Mouse (Mus musculus): Measurements from ENCODE around the gene Fbxo3. TPM values are rescaled to one million over a fixed set of nuclear protein-coding genes. Genes with fewer than 3 reads are reported as not detected.
"Not testable (repeated sequence)": the region's sequence is repeated elsewhere in the genome, so short reads cannot be mapped to it uniquely, and the experiment has no call there.

The Fbxo3 gene
- polyA plus RNA-seq, 1 experiment from 2014 or later = 61.0 TPM

GRCm38 (mm10) chr2:104099231-104099585 lies 71.7 kb downstream of the Fbxo3 start:
- no peak for ATAC-seq (ENCODE audit: low read depth)
- Histone ChIP-seq H3K4me1 (replicated peaks) (peaks cover 10% of the 10 kb centered on the region), H3K4me2 (no peak overlapping the region), H3K36me3 (no peaks in the 10 kb centered on the region), H3K27ac (replicated peaks) (no peak overlapping the region), H3K9me3 (no peaks in the 10 kb centered on the region), H3K27me3 (no peaks in the 10 kb centered on the region), H3K9ac (no peak overlapping the region), H3K4me3 (no peak overlapping the region)
- 96% methylated on average over 2 of the region's 2 CpGs for WGBS

DNA sequence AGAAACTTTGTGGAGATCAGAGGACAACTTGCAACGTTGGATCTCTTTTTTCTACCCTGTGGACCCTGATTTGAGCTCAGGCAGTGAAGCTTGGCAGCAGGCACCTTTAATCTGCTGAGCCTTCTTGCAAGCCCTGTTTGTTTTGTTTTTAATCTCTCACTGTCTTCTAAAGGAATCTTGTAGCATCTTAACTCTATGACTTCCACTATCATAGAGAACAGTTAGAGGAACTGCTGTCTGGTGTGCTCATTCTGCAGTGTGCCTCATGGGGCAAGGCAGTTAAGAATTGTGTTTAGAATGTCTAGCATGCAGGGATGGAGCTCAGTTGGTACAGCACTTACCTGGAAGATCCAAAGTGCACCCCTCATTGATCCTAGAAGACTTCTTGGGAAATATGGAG lies 72.4 kb downstream of the Fbxo3 start:
- H3K36me3 ChIP-seq = no peaks in the 10 kb centered on the region
- no peak for ATAC-seq (ENCODE audit: low read depth)
- H3K4me1 ChIP-seq (replicated peaks) = peaks cover 10% of the 10 kb centered on the region
- H3K9me3 ChIP-seq = no peaks in the 10 kb centered on the region
- H3K9ac ChIP-seq = no peak overlapping the region
- no peak overlapping the region for H3K27ac ChIP-seq (replicated peaks)
- no peaks in the 10 kb centered on the region for H3K27me3 ChIP-seq
- 65% methylated on average over 1 of the region's 1 CpGs for WGBS
- H3K4me2 ChIP-seq = no peak overlapping the region
- no peak overlapping the region for H3K4me3 ChIP-seq

- no peak for ATAC-seq (ENCODE audit: low read depth)
- WGBS = 87% methylated on average over 6 of the region's 6 CpGs
- Histone ChIP-seq H3K36me3 (no peaks in the 10 kb centered on the region), H3K4me2 (no peak overlapping the region), H3K9ac (no peak overlapping the region), H3K27me3 (no peaks in the 10 kb centered on the region), H3K9me3 (no peaks in the 10 kb centered on the region), H3K27ac (replicated peaks) (no peak overlapping the region), H3K4me1 (replicated peaks) (no peaks in the 10 kb centered on the region), H3K4me3 (no peak overlapping the region)
Measured at GRCm38 (mm10) chr2:104104800-104105199, 77.3 kb downstream of the Fbxo3 start.

DNA sequence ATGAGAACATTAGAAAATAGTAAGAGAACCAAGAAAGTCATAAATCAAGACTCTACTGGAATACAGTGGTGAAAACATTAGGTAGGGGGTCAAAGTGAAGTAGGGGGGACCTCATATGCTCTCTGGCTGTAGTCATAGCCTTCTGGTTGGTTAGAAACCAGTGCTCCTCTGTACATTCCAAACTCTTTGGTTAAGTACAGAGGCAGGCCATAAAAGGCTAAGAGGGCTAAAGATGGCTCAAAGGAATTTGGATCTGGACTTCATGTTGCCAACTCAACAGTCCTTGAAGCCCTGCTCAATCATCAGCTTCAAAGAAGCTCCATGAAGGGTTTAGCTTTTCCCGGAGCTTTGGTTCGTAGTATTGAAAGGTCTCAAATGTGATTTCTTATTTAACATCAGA lies 81.5 kb downstream of the Fbxo3 start:
- H3K9me3 ChIP-seq; H3K4me2 ChIP-seq; H3K9ac ChIP-seq; H3K4me3 ChIP-seq; H3K27ac ChIP-seq (replicated peaks); H3K36me3 ChIP-seq; H3K4me1 ChIP-seq (replicated peaks); ATAC-seq (ENCODE audit: low read depth); H3K27me3 ChIP-seq: not testable (repeated sequence)
- WGBS = 93% methylated on average over 2 of the region's 2 CpGs

DNA sequence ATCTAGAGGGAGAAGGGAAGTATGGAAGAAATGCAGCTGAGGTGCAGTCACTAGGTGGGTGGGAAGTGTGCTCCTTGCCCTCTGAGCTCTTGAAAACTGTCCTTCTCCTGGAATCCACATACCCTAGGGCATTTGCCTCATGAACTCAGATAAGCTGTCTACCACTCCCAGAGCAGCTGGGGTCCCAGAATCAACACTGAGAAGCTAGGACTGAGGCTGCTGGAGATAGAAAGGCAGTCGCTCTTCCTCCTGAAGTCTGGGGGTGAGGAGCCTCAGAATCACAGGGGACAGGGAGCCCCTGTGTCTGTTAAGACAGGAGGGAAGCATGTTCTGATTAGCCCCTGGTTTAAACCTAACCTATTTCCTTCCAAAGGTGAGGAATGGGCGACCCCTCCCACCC lies 82.0 kb downstream of the Fbxo3 start:
- no peak for ATAC-seq (ENCODE audit: low read depth)
- H3K4me2 ChIP-seq = no peak overlapping the region
- WGBS = 81% methylated on average over 2 of the region's 2 CpGs

GRCm38 (mm10) chr2:104110031-104110430 lies 82.5 kb downstream of the Fbxo3 start:
- 86% methylated on average over 4 of the region's 4 CpGs for WGBS
- Histone ChIP-seq H3K4me3 (no peak overlapping the region), H3K9ac (no peak overlapping the region), H3K4me1 (replicated peaks) (no peaks in the 10 kb centered on the region), H3K9me3 (no peaks in the 10 kb centered on the region), H3K4me2 (no peak overlapping the region), H3K27me3 (no peaks in the 10 kb centered on the region), H3K36me3 (no peaks in the 10 kb centered on the region), H3K27ac (replicated peaks) (no peak overlapping the region)
- no peak for ATAC-seq (ENCODE audit: low read depth)

More for the DNA sequence above, 82.0 kb downstream of the Fbxo3 start:
- no peaks in the 10 kb centered on the region for H3K9me3 ChIP-seq
- no peak overlapping the region for H3K4me3 ChIP-seq
- H3K36me3 ChIP-seq = no peaks in the 10 kb centered on the region
- H3K9ac ChIP-seq = no peak overlapping the region
- H3K4me1 ChIP-seq (replicated peaks) = no peaks in the 10 kb centered on the region
- H3K27me3 ChIP-seq = no peaks in the 10 kb centered on the region
- H3K27ac ChIP-seq (replicated peaks) = no peak overlapping the region

DNA sequence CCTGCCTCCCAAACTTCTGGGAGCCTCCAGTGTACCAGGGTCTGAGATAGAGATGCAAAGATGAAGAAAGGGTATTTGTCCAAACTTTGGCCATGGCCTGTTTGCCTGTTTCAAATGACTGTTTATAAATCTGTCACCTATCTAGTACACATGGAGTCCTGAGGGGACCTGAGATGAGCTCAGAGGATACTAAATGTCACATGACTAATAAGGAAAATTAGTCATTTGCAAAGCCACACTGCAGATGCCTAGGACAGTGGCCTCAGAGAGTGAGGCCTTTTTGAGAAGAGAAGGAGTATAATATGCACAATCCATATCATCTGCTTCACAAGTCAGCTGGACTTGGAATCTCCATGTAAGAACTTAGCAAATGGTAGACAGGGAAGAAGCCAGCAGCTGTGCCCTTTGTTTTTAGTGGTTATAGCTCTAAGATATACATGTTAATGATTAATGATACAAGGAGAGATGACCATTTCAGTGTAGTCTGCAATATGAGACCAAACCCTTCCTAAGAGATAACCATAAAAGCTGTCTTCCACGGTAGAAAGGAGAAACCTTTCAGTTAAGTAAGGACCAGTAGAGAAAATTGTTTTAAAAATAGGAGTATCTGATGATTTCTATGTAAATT lies 83.8 kb downstream of the Fbxo3 start:
- not testable (repeated sequence) for H3K9me3 ChIP-seq; H3K27me3 ChIP-seq; H3K4me2 ChIP-seq; H3K4me3 ChIP-seq; H3K4me1 ChIP-seq (replicated peaks); H3K27ac ChIP-seq (replicated peaks); H3K36me3 ChIP-seq; H3K9ac ChIP-seq; ATAC-seq (ENCODE audit: low read depth)
- WGBS = no CpG with 5 or more reads among the region's 1 CpGs

Other genes with a start within 250 kb of the Fbxo3 start
- 412 and 425 TPM in 2 replicates for gene Caprin1, start 230.1 kb upstream of the Fbxo3 start, polyA plus RNA-seq (2015; fragmentation: Nextera tagmentation; extraction: Ambion mirVana)
- gene Lmo2, start 69.7 kb upstream of the Fbxo3 start, polyA plus RNA-seq (2015; fragmentation: Nextera tagmentation; extraction: Ambion mirVana) = 58.0 and 59.2 TPM in 2 replicates
- 1.1 and 2.4 TPM in 2 replicates for gene 4931422A03Rik, start 640 bp downstream of the Fbxo3 start, polyA plus RNA-seq (2015; fragmentation: Nextera tagmentation; extraction: Ambion mirVana)
- gene Gm10912, start 38.1 kb downstream of the Fbxo3 start, polyA plus RNA-seq (2015; fragmentation: Nextera tagmentation; extraction: Ambion mirVana) = not detected in 2 replicates
- gene Gm10799, start 40.8 kb downstream of the Fbxo3 start, polyA plus RNA-seq (2015; fragmentation: Nextera tagmentation; extraction: Ambion mirVana) = not detected in 2 replicates
- 2.4 and 3.2 TPM in 2 replicates for gene Cd59b, start 42.1 kb downstream of the Fbxo3 start, polyA plus RNA-seq (2015; fragmentation: Nextera tagmentation; extraction: Ambion mirVana)
- 15.8 and 25.4 TPM in 2 replicates for gene Cd59a, start 68.1 kb downstream of the Fbxo3 start, polyA plus RNA-seq (2015; fragmentation: Nextera tagmentation; extraction: Ambion mirVana)
- 0.24 TPM in 1 of 2 replicates, not detected in the other for gene A930018P22Rik, start 95.0 kb downstream of the Fbxo3 start, polyA plus RNA-seq (2015; fragmentation: Nextera tagmentation; extraction: Ambion mirVana)

All from neural tube, embryonic 13.5 days (tissue).